Mouse (Mus musculus) cerebellum, postnatal 10 days (tissue): ENCODE results near the gene Gm2056.
"Not testable (repeated sequence)": the region's sequence is repeated elsewhere in the genome, so short reads cannot be mapped to it uniquely, and the experiment has no call there.

Experiments
- DNase-seq, 2 experiments: peaks; one replicate each; pipeline ENCODE4 v3.0.0; 2021; ENCODE audit warnings: mixed read lengths in 2 of 2

Gm2056 gene

DNA sequence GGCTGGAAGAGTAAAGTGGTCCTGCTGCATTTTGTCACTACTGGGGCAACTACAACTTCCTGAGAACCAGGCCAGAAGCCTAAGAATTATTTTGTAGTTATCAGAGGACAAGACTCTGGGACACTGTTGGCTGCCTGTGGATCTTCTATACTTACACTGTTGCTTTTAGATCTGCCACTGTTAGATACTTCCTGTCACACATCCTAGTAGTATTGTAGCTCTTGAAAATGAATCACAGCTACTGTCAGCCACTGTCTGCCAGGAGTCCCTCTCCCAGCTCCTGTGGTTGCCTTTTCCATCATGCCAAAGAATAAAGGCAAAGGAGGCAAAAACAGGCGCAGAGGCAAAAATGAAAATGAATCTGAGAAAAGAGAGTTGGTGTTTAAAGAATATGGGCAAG is at the start of gene Gm2056:
TSS of gene Gm2056 (plus strand) at position 301 of the 400 bp plus-strand sequence.
- not testable (repeated sequence) for DNase-seq

DNA sequence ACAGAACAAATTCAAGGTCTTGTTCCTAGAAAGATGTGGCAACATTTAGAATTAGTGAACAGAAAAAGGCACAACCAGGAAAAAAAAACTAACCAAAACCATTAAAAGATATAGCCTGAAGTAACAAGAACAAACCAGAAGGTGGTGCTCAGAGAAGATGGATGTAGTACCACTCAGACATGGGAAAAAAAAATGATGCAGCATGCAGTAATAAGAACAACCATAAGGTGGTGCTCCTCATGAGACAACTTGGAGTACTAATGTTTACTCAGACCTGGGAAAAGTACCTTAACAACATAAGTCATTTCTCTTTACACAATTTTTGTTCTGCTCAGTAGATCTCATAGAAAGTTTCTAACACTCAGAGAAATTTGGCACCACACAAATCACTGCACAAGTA is 42.8 kb upstream of the Gm2056 start:
- DNase-seq, result not testable (repeated sequence)

DNA sequence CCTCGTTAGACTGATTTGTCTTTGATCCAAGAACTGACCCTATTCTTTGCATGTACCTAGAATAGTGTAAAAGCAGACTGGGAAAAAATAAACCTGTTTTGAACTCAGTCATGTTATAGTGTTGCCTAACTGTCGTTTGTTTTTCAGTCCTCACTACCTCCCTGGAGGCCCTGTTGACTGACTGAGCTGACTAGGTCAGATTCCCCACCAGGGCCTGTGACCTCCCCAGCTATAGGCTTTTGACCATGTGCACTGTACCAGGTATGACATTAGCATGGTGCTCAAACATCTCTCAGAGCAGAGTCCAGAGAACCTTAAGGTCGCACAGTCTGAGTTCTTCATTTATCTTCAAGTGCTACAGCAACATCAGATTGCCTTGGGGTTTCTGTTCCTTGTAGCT is 22.7 kb upstream of the Gm2056 start:
- not testable (repeated sequence) for DNase-seq

DNA sequence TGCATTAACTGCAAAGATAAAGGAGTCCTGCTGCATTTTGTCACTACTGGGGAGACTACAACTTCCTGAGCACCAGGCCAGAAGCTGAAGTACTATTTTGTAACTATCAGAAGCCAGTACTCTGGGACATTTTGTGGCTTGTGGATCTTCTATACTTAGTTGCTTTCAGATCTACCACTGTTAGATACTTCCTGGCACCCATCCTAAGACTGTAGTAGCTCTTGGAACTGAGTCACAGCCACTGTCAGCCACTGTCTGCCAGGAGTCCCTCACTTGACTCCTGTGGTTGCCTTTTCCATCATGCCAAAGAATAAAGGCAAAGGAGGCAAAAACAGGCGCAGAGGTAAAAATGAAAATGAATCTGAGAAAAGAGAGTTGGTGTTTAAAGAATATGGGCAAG is 15.3 kb upstream of the Gm2056 start, which contains the start of gene Gm2075:
TSS of gene Gm2075 (plus strand) at position 301 of the 400 bp plus-strand sequence.
- not testable (repeated sequence) for DNase-seq

DNA sequence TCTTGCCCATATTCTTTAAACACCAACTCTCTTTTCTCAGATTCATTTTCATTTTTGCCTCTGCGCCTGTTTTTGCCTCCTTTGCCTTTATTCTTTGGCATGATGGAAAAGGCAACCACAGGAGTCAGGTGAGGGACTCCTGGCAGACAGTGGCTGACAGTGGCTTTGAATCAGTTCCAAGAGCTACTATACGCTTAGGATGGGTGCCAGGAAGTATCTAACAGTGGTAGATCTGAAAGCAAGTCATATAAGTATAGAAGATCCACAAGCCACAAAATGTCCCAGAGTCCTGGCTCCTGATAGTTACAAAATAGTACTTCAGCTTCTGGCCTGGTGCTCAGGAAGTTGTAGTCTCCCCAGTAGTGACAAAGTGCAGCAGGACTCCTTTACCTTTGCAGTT is 8.1 kb upstream of the Gm2056 start, which contains the start of gene Gm6803:
TSS of gene Gm6803 (minus strand) at position 101 of the 400 bp plus-strand sequence.
- DNase-seq, result not testable (repeated sequence)

DNA sequence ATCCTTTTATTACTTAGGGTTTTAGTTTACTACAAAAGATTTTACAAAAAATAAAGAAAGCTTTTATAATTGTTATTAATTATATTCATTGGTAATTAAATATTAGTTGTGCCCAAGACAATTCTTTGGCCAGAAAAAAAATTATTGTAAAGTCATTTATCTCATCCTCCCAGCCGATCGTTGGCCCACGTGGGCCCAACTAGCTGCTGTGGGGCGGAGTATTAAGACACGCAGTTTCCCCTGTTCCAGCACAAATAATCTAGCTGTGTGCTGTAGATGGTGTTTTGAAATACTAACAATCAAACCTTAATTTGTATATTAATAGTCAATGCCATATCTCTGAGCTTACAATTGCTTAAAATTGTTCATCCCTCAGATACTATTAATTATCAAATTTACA is 5.4 kb downstream of the Gm2056 start:
- DNase-seq, result not testable (repeated sequence)

DNA sequence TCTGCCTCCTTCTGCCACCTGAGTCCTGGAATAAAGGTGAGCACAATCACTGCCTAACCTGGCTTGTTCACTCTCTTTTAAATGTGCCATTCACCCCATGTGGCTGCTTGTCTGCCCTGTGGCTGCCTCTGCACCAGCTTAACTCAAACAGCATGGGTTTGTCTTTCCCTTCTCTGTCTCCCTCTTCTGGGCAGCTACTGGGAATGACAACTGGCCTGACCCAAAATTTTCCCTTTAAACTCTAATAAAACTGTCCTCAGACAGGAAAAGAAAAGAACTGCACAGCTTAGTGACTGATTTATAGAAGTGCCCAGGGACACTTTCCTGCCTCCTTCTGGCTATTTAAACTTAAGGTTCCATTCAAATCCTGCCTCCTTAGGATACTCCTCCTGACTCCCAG is 12.3 kb downstream of the Gm2056 start:
- DNase-seq, result not testable (repeated sequence)

DNA sequence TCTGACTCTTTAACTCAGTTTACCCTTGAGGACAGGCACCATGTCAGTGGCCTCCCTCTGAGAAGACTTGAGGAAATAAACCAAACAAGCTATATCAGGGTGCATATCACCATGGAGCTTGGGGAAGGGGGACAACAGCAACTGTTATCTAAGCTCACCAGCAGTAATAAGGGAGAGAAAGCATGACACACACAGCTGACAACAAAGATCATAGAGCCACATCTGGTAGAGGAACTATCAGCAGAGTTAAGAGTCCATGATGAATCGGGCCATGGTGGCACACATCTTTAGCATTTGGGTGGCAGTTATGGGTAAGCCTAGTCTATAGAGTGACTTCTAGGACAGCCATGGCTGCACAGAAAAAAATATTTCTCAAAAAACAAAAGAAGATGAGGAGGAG is 12.9 kb downstream of the Gm2056 start:
- not testable (repeated sequence) for DNase-seq

DNA sequence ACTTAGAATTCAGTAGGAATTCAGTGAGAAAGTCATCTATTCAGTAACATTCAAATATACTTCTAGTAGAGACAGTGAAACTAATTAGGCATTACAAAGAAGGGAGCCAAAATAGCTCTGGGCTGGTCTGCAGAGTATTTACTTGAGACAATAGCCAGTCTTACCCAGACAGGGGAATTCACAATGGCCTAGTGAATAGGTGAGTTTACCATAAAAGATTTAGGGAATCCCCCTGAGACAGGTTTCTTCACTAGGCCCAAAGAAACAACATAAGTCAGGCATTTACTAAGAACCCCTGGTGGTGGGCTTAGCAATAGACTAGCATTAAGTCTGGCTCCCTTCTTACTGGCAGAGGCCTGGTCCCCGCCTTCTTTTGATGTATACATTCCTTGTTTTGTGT is 18.4 kb downstream of the Gm2056 start:
- DNase-seq, result not testable (repeated sequence)
